Mouse (Mus musculus): Measurements from ENCODE around the gene Ucn3.
"Not testable (repeated sequence)": the region's sequence is repeated elsewhere in the genome, so short reads cannot be mapped to it uniquely, and the experiment has no call there.

Gene Ucn3

GRCm38 (mm10) chr13:3899301-3899700 is 45.8 kb downstream of the Ucn3 start:
- no peak for DNase-seq (ENCODE audit: low read depth, low spot score)
- Histone ChIP-seq H3K27me3 (ENCODE audit: control insufficient read depth, insufficient read depth, low read length, poor library complexity, severe bottlenecking) (no peaks in the 10 kb centered on the region), H3K36me3 (ENCODE audit: control insufficient read depth, insufficient read depth, low read length, poor library complexity, severe bottlenecking) (no peaks in the 10 kb centered on the region)

- not testable (repeated sequence) for H3K36me3 ChIP-seq (ENCODE audit: control insufficient read depth, insufficient read depth, low read length, poor library complexity, severe bottlenecking); H3K27me3 ChIP-seq (ENCODE audit: control insufficient read depth, insufficient read depth, low read length, poor library complexity, severe bottlenecking); DNase-seq (ENCODE audit: low read depth, low spot score)
Measured at GRCm38 (mm10) chr13:3898202-3898601, 46.9 kb downstream of the Ucn3 start.

- no peaks in the 10 kb centered on the region for H3K27me3 ChIP-seq (ENCODE audit: control insufficient read depth, insufficient read depth, low read length, poor library complexity, severe bottlenecking)
- DNase-seq (ENCODE audit: low read depth, low spot score): peak; percentile 88
Measured at GRCm38 (mm10) chr13:3896913-3897312, 48.2 kb downstream of the Ucn3 start.

GRCm38 (mm10) chr13:3896032-3896431 is 49.1 kb downstream of the Ucn3 start:
- DNase-seq (ENCODE audit: low read depth, low spot score): no peak

More at GRCm38 (mm10) chr13:3896913-3897312, 48.2 kb downstream of the Ucn3 start:
- H3K36me3 ChIP-seq (ENCODE audit: control insufficient read depth, insufficient read depth, low read length, poor library complexity, severe bottlenecking): no peaks in the 10 kb centered on the region

GRCm38 (mm10) chr13:3895397-3895980 is 49.7 kb downstream of the Ucn3 start:
- DNase-seq (ENCODE audit: low read depth, low spot score): no peak
- H3K36me3 ChIP-seq (ENCODE audit: control insufficient read depth, insufficient read depth, low read length, poor library complexity, severe bottlenecking): no peaks in the 10 kb centered on the region

More at GRCm38 (mm10) chr13:3896032-3896431, 49.1 kb downstream of the Ucn3 start:
- Histone ChIP-seq H3K36me3 (ENCODE audit: control insufficient read depth, insufficient read depth, low read length, poor library complexity, severe bottlenecking) (no peaks in the 10 kb centered on the region), H3K27me3 (ENCODE audit: control insufficient read depth, insufficient read depth, low read length, poor library complexity, severe bottlenecking) (no peaks in the 10 kb centered on the region)

GRCm38 (mm10) chr13:3894549-3894948 is 50.6 kb downstream of the Ucn3 start:
- DNase-seq (ENCODE audit: low read depth, low spot score): no peak
- Histone ChIP-seq H3K27me3 (ENCODE audit: control insufficient read depth, insufficient read depth, low read length, poor library complexity, severe bottlenecking) (no peaks in the 10 kb centered on the region), H3K36me3 (ENCODE audit: control insufficient read depth, insufficient read depth, low read length, poor library complexity, severe bottlenecking) (no peaks in the 10 kb centered on the region)

More at GRCm38 (mm10) chr13:3895397-3895980, 49.7 kb downstream of the Ucn3 start:
- no peaks in the 10 kb centered on the region for H3K27me3 ChIP-seq (ENCODE audit: control insufficient read depth, insufficient read depth, low read length, poor library complexity, severe bottlenecking)

GRCm38 (mm10) chr13:3893126-3893734 is 51.9 kb downstream of the Ucn3 start:
- Histone ChIP-seq H3K27me3 (ENCODE audit: control insufficient read depth, insufficient read depth, low read length, poor library complexity, severe bottlenecking) (no peaks in the 10 kb centered on the region), H3K36me3 (ENCODE audit: control insufficient read depth, insufficient read depth, low read length, poor library complexity, severe bottlenecking) (no peaks in the 10 kb centered on the region)
- DNase-seq (ENCODE audit: low read depth, low spot score): peak; percentile 90

- Histone ChIP-seq H3K27me3 (ENCODE audit: control insufficient read depth, insufficient read depth, low read length, poor library complexity, severe bottlenecking) (no peaks in the 10 kb centered on the region), H3K36me3 (ENCODE audit: control insufficient read depth, insufficient read depth, low read length, poor library complexity, severe bottlenecking) (no peaks in the 10 kb centered on the region)
- DNase-seq (ENCODE audit: low read depth, low spot score): no peak
Measured at GRCm38 (mm10) chr13:3892601-3893000, 52.5 kb downstream of the Ucn3 start.

GRCm38 (mm10) chr13:3891479-3892087 is 53.6 kb downstream of the Ucn3 start:
- DNase-seq (ENCODE audit: low read depth, low spot score): no peak
- Histone ChIP-seq H3K27me3 (ENCODE audit: control insufficient read depth, insufficient read depth, low read length, poor library complexity, severe bottlenecking) (no peaks in the 10 kb centered on the region), H3K36me3 (ENCODE audit: control insufficient read depth, insufficient read depth, low read length, poor library complexity, severe bottlenecking) (peaks cover 3% of the 10 kb centered on the region; the same call in 1 of the 2 replicates)
